In genomic region chr17:25796211-25796771, GRCm38 (mm10) we compare ENCODE assay signal across 8 mouse cellular contexts. TPM values are rescaled to one million over a fixed set of nuclear protein-coding genes. Genes with fewer than 3 reads are reported as not detected.
DNase-seq lines count a peak whose midpoint lies in the region; ATAC-seq and TF ChIP-seq lines count a peak whose summit lies in the region.

No protein-coding gene starts in this region.

- peak overlapping the region; percentile 82 for H3K4me3 ChIP-seq in lung, embryonic 15.5 days
- H3K4me3 ChIP-seq in cortical plate, adult 2 months (ENCODE audit: insufficient read depth, low read length) = peak overlapping the region; percentile 41
- peak overlapping the region; percentile 69 for H3K4me3 ChIP-seq in heart, embryonic 15.5 days
- peak overlapping the region; percentile 84 for H3K4me3 ChIP-seq in limb, embryonic 12.5 days (replicated peaks)
- peak overlapping the region; percentile 57 for H3K4me3 ChIP-seq in neural tube, embryonic 15.5 days (replicated peaks)

- H3K27me3 ChIP-seq in lung, embryonic 15.5 days = no peaks in the 10 kb centered on the region
- peaks cover 1% of the 10 kb centered on the region; the same call in 1 of the 2 replicates for H3K27me3 ChIP-seq in heart, embryonic 15.5 days
- H3K27me3 ChIP-seq in limb, embryonic 12.5 days = 0 out of 2 replicates have a peak, but pooled peaks cover 1% of the 10 kb centered on the region
- no peaks in the 10 kb centered on the region for H3K27me3 ChIP-seq in neural tube, embryonic 15.5 days (replicated peaks)

- H3K4me1 ChIP-seq in lung, embryonic 15.5 days = peaks cover 49% of the 10 kb centered on the region
- peaks cover 4% of the 10 kb centered on the region for H3K4me1 ChIP-seq in cortical plate, adult 2 months (ENCODE audit: control insufficient read depth, insufficient read depth, low read length)
- H3K4me1 ChIP-seq in heart, embryonic 15.5 days (replicated peaks) = peaks cover 35% of the 10 kb centered on the region
- H3K4me1 ChIP-seq in limb, embryonic 12.5 days (replicated peaks) = peaks cover 44% of the 10 kb centered on the region
- peaks cover 59% of the 10 kb centered on the region for H3K4me1 ChIP-seq in neural tube, embryonic 15.5 days

- peak overlapping the region; percentile 97 for H3K4me2 ChIP-seq in lung, embryonic 15.5 days
- H3K4me2 ChIP-seq in heart, embryonic 15.5 days = peak overlapping the region; percentile 82
- peak overlapping the region; percentile 99 for H3K4me2 ChIP-seq in limb, embryonic 12.5 days
- H3K4me2 ChIP-seq in neural tube, embryonic 15.5 days = peak overlapping the region; percentile 96

- 1% methylated on average over 37 of the region's 37 CpGs for WGBS in lung, embryonic 15.5 days
- 4% methylated on average over 37 of the region's 37 CpGs for WGBS in heart, embryonic 15.5 days
- WGBS in limb, embryonic 12.5 days = under 1% methylated on average over 37 of the region's 37 CpGs
- 2% methylated on average over 37 of the region's 37 CpGs for WGBS in neural tube, embryonic 15.5 days

- DNase-seq in lung, postnatal 25 days (ENCODE audit: low spot score) = no peak
- no peak for DNase-seq in natural killer cell, adult 2 months (ENCODE audit: low spot score in 2 of 2)
- no peak for DNase-seq in urinary bladder, postnatal 10 days (ENCODE audit: low spot score)

- TF ChIP-seq CTCF in cortical plate, adult 2 months (IDR thresholded peaks at IDR 0.05; ENCODE audit: extremely low read depth, insufficient read depth, low read length) = no peak

- no peak for ATAC-seq in lung, embryonic 15.5 days (ENCODE audit: borderline replicate concordance, extremely low read depth, low FRiP score, low TSS enrichment)
- no peak for ATAC-seq in heart, embryonic 15.5 days (replicated peaks; ENCODE audit: insufficient number of reproducible peaks, insufficient read depth, low FRiP score, low read depth)
- peak; percentile 11; the same call in 1 of the 2 replicates for ATAC-seq in limb, embryonic 12.5 days (ENCODE audit: insufficient number of reproducible peaks, insufficient read depth, low FRiP score, low TSS enrichment, low read depth)
- ATAC-seq in neural tube, embryonic 15.5 days (ENCODE audit: low FRiP score) = no peak

- H3K9ac ChIP-seq in lung, embryonic 15.5 days = peak overlapping the region; percentile 70
- peak overlapping the region; percentile 65 for H3K9ac ChIP-seq in heart, embryonic 15.5 days
- peak overlapping the region; percentile 79 for H3K9ac ChIP-seq in limb, embryonic 12.5 days (replicated peaks)
- H3K9ac ChIP-seq in neural tube, embryonic 15.5 days (replicated peaks) = peak overlapping the region; percentile 53

- H3K36me3 ChIP-seq in lung, embryonic 15.5 days = no peaks in the 10 kb centered on the region
- H3K36me3 ChIP-seq in heart, embryonic 15.5 days = no peaks in the 10 kb centered on the region
- 0 out of 2 replicates have a peak, but pooled peaks cover 10% of the 10 kb centered on the region for H3K36me3 ChIP-seq in limb, embryonic 12.5 days
- no peaks in the 10 kb centered on the region for H3K36me3 ChIP-seq in neural tube, embryonic 15.5 days

- no peaks in the 10 kb centered on the region for H3K9me3 ChIP-seq in lung, embryonic 15.5 days
- H3K9me3 ChIP-seq in heart, embryonic 15.5 days (replicated peaks) = no peaks in the 10 kb centered on the region
- no peaks in the 10 kb centered on the region for H3K9me3 ChIP-seq in limb, embryonic 12.5 days
- H3K9me3 ChIP-seq in neural tube, embryonic 15.5 days (replicated peaks) = no peaks in the 10 kb centered on the region

- no peak for TF ChIP-seq POLR2A in cortical plate, adult 2 months (IDR thresholded peaks at IDR 0.05; ENCODE audit: extremely low read depth, insufficient read depth, low read length)

- H3K27ac ChIP-seq in lung, embryonic 15.5 days = 0 out of 2 replicates have a peak overlapping the region, but pooled peaks have one; percentile 42
- H3K27ac ChIP-seq in cortical plate, adult 2 months (ENCODE audit: insufficient read depth, low read length) = peak overlapping the region; percentile 82; the same call in 1 of the 2 replicates
- H3K27ac ChIP-seq in heart, embryonic 15.5 days = no peak overlapping the region
- H3K27ac ChIP-seq in limb, embryonic 12.5 days = peak overlapping the region; percentile 69; the same call in 1 of the 2 replicates
- H3K27ac ChIP-seq in neural tube, embryonic 15.5 days (replicated peaks) = peak overlapping the region; percentile 69

RNA-seq across cellular contexts. Expression of gene Metrn, which starts 0.6 kb away (rescaled TPM):
- polyA plus RNA-seq in lung, embryonic 15.5 days (2015; fragmentation: Nextera tagmentation; extraction: Ambion mirVana) = 56.9 and 59.8 TPM in 2 replicates
- polyA plus RNA-seq in cortical plate, adult 2 months (2012; rRNA removed) = 134 and 141 TPM in 2 replicates
- polyA plus RNA-seq in heart, embryonic 15.5 days (2015; fragmentation: Nextera tagmentation; extraction: Ambion mirVana) = 21.2 and 29.2 TPM in 2 replicates
- 50.5 and 52.1 TPM in 2 replicates for polyA plus RNA-seq in limb, embryonic 12.5 days (2016; fragmentation: Nextera tagmentation; extraction: Ambion mirVana)
- polyA plus RNA-seq in neural tube, embryonic 15.5 days (2015; fragmentation: Nextera tagmentation; extraction: Ambion mirVana) = 72.7 and 75.2 TPM in 2 replicates

RNA-seq across cellular contexts. Expression of gene AC134908.4, which starts 0.8 kb away (rescaled TPM):
- polyA plus RNA-seq in lung, embryonic 15.5 days (2015; fragmentation: Nextera tagmentation; extraction: Ambion mirVana) = 0.49 TPM in 1 of 2 replicates, not detected in the other
- 2.3 and 4.0 TPM in 2 replicates for polyA plus RNA-seq in cortical plate, adult 2 months (2012; rRNA removed)
- 0.50 TPM in 1 of 2 replicates, not detected in the other for polyA plus RNA-seq in heart, embryonic 15.5 days (2015; fragmentation: Nextera tagmentation; extraction: Ambion mirVana)
- 0.49 TPM in 1 of 2 replicates, not detected in the other for polyA plus RNA-seq in limb, embryonic 12.5 days (2016; fragmentation: Nextera tagmentation; extraction: Ambion mirVana)
- polyA plus RNA-seq in neural tube, embryonic 15.5 days (2015; fragmentation: Nextera tagmentation; extraction: Ambion mirVana) = 3.1 TPM in 1 of 2 replicates, not detected in the other

RNA-seq across cellular contexts. Expression of gene Fam173a, which starts 3.6 kb away (rescaled TPM):
- polyA plus RNA-seq in lung, embryonic 15.5 days (2015; fragmentation: Nextera tagmentation; extraction: Ambion mirVana) = 105 and 109 TPM in 2 replicates
- polyA plus RNA-seq in cortical plate, adult 2 months (2012; rRNA removed) = 152 and 159 TPM in 2 replicates
- 56.8 and 70.2 TPM in 2 replicates for polyA plus RNA-seq in heart, embryonic 15.5 days (2015; fragmentation: Nextera tagmentation; extraction: Ambion mirVana)
- 68.3 and 71.7 TPM in 2 replicates for polyA plus RNA-seq in limb, embryonic 12.5 days (2016; fragmentation: Nextera tagmentation; extraction: Ambion mirVana)
- 94.0 and 94.1 TPM in 2 replicates for polyA plus RNA-seq in neural tube, embryonic 15.5 days (2015; fragmentation: Nextera tagmentation; extraction: Ambion mirVana)

RNA-seq across cellular contexts. Expression of gene Ccdc78, which starts 9.9 kb away (rescaled TPM):
- 0.70 and 0.76 TPM in 2 replicates for polyA plus RNA-seq in lung, embryonic 15.5 days (2015; fragmentation: Nextera tagmentation; extraction: Ambion mirVana)
- polyA plus RNA-seq in cortical plate, adult 2 months (2012; rRNA removed) = 0.17 and 0.52 TPM in 2 replicates
- 0.13 and 0.23 TPM in 2 replicates for polyA plus RNA-seq in heart, embryonic 15.5 days (2015; fragmentation: Nextera tagmentation; extraction: Ambion mirVana)
- 0.13 and 0.39 TPM in 2 replicates for polyA plus RNA-seq in limb, embryonic 12.5 days (2016; fragmentation: Nextera tagmentation; extraction: Ambion mirVana)
- polyA plus RNA-seq in neural tube, embryonic 15.5 days (2015; fragmentation: Nextera tagmentation; extraction: Ambion mirVana) = 0.17 and 0.41 TPM in 2 replicates

RNA-seq across cellular contexts. Expression of gene Haghl, which starts 10.8 kb away (rescaled TPM):
- 58.3 and 59.9 TPM in 2 replicates for polyA plus RNA-seq in lung, embryonic 15.5 days (2015; fragmentation: Nextera tagmentation; extraction: Ambion mirVana)
- 230 and 253 TPM in 2 replicates for polyA plus RNA-seq in cortical plate, adult 2 months (2012; rRNA removed)
- 44.7 and 57.1 TPM in 2 replicates for polyA plus RNA-seq in heart, embryonic 15.5 days (2015; fragmentation: Nextera tagmentation; extraction: Ambion mirVana)
- polyA plus RNA-seq in limb, embryonic 12.5 days (2016; fragmentation: Nextera tagmentation; extraction: Ambion mirVana) = 89.8 and 97.7 TPM in 2 replicates
- 137 and 153 TPM in 2 replicates for polyA plus RNA-seq in neural tube, embryonic 15.5 days (2015; fragmentation: Nextera tagmentation; extraction: Ambion mirVana)
